In genomic region chr5:129929924-129930855, GRCm38 (mm10) we compare ENCODE assay signal across 10 mouse cellular contexts. TPM values are rescaled to one million over a fixed set of nuclear protein-coding genes. Genes with fewer than 3 reads are reported as not detected.
A peak's percentile ranks its signal among the peaks of the same experiment; 100 is the strongest.
DNase-seq lines count a peak whose midpoint lies in the region; TF ChIP-seq lines count a peak whose summit lies in the region.
"Had no signal": no experiment of that assay in that cellular context is flagged by ENCODE, and none has a peak within 500 bp of the region (broad histone marks: within the 10 kb centered on the region; RNA-seq: fewer than 3 reads in every experiment).

No protein-coding gene starts in this region.

- peak; percentile 49 for DNase-seq in adrenal gland, adult 2 months
- DNase-seq in adrenal gland, adult 8-10 months, result no peak
- peak; percentile 20 for DNase-seq in urinary bladder, postnatal 14 days (ENCODE audit: low spot score)
- no peak for DNase-seq in urinary bladder, adult 2 months (ENCODE audit: low spot score)
- DNase-seq in lung, adult 2 months, result peak; percentile 39
- DNase-seq in yolk sac, embryonic 10.5 days (ENCODE audit: low spot score), result peak; percentile 68
- DNase-seq in testis, postnatal 14 days (ENCODE audit: low spot score), result no peak
- no peak for DNase-seq in gastrocnemius, postnatal 36 days
- DNase-seq: forebrain, postnatal 0 days had no signal

- WGBS in lung, adult 2 months, result 34% methylated on average over 9 of the region's 9 CpGs

- no peak for TF ChIP-seq POLR2A in lung, adult 2 months (IDR thresholded peaks at IDR 0.05; ENCODE audit: borderline replicate concordance, extremely low read depth, low read depth, low read length)

- no peak overlapping the region for H3K4me3 ChIP-seq in lung, adult 2 months (replicated peaks; ENCODE audit: extremely low read depth, low read depth, low read length)
- H3K4me3 ChIP-seq: midbrain, embryonic 15.5 days had no signal

- intact Hi-C loops in gastrocnemius, postnatal 36 days (cut with DNase I), result no loop called here

- no peak for TF ChIP-seq CTCF in lung, adult 2 months (IDR thresholded peaks at IDR 0.05; ENCODE audit: insufficient read depth, low read length)

- no peaks in the 10 kb centered on the region; the same call in 1 of the 2 replicates for H3K4me1 ChIP-seq in lung, adult 2 months (ENCODE audit: control insufficient read depth, insufficient read depth, low read length)
- H3K4me1 ChIP-seq: midbrain, embryonic 15.5 days had no signal

RNA-seq across cellular contexts. Expression of gene Vkorc1l1, which starts 11.6 kb away (rescaled TPM):
- 10 to 100 TPM; 23.0 to 33.8 TPM for total RNA-seq in adrenal gland, adult 2 months (2021)
- 9.8 and 10.4 TPM in 2 replicates for polyA plus RNA-seq in adrenal gland, adult 2 months (2012; rRNA removed)
- 10 to 100 TPM; 29.2 to 38.6 (median 34.6) TPM for total RNA-seq in adrenal gland, adult 8-10 months (2022)
- polyA plus RNA-seq in urinary bladder, adult 2 months (2012; rRNA removed), result 19.1 and 20.7 TPM in 2 replicates
- 9.7 and 19.5 TPM in 2 replicates for polyA plus RNA-seq in lung, adult 2 months (2012; rRNA removed)
- 10 to 100 TPM; 20.2 to 22.1 TPM for total RNA-seq in gastrocnemius, postnatal 36 days (2021)

RNA-seq across cellular contexts. Expression of gene Nupr1l, which starts 21.9 kb away (rescaled TPM):
- total RNA-seq in adrenal gland, adult 2 months (2021), result 1 to 10 TPM; 2.8 to 4.4 TPM
- 17.3 and 23.6 TPM in 2 replicates for polyA plus RNA-seq in adrenal gland, adult 2 months (2012; rRNA removed)
- 1 to 10 TPM; 3.3 to 7.2 (median 5.0) TPM for total RNA-seq in adrenal gland, adult 8-10 months (2022)
- polyA plus RNA-seq in urinary bladder, adult 2 months (2012; rRNA removed), result 7.4 and 10.5 TPM in 2 replicates
- polyA plus RNA-seq in lung, adult 2 months (2012; rRNA removed), result 6.4 and 10.4 TPM in 2 replicates
- under 1 TPM; 0.48 to 0.52 TPM for total RNA-seq in gastrocnemius, postnatal 36 days (2021)

RNA-seq across cellular contexts. Expression of gene Phkg1, which starts 31.8 kb away (rescaled TPM):
- total RNA-seq in adrenal gland, adult 2 months (2021), result 1 to 10 TPM; 1.4 to 3.9 TPM
- polyA plus RNA-seq in adrenal gland, adult 2 months (2012; rRNA removed), result 1.2 and 2.6 TPM in 2 replicates
- total RNA-seq in adrenal gland, adult 8-10 months (2022), result 1 to 10 TPM in 3 of 4 experiments, under 1 TPM in 1; 0.49 to 2.6 (median 1.1) TPM
- polyA plus RNA-seq in urinary bladder, adult 2 months (2012; rRNA removed), result 4.2 and 4.6 TPM in 2 replicates
- 2.4 and 6.9 TPM in 2 replicates for polyA plus RNA-seq in lung, adult 2 months (2012; rRNA removed)
- total RNA-seq in gastrocnemius, postnatal 36 days (2021), result 100 to 1,000 TPM; 374 to 387 TPM

RNA-seq across cellular contexts. Expression of gene Zbed5, which starts 34.7 kb away (rescaled TPM):
- total RNA-seq in adrenal gland, adult 2 months (2021), result 1 to 10 TPM; 2.1 to 2.3 TPM
- polyA plus RNA-seq in adrenal gland, adult 2 months (2012; rRNA removed), result 1.1 and 2.2 TPM in 2 replicates
- total RNA-seq in adrenal gland, adult 8-10 months (2022), result 1 to 10 TPM; 1.5 to 3.3 (median 2.0) TPM
- polyA plus RNA-seq in urinary bladder, adult 2 months (2012; rRNA removed), result 1.9 and 2.3 TPM in 2 replicates
- polyA plus RNA-seq in lung, adult 2 months (2012; rRNA removed), result 0.95 and 1.3 TPM in 2 replicates
- total RNA-seq in gastrocnemius, postnatal 36 days (2021), result under 1 TPM; 0.23 to 0.27 TPM

RNA-seq across cellular contexts. Expression of gene Chchd2, which starts 42.9 kb away (rescaled TPM):
- total RNA-seq in adrenal gland, adult 2 months (2021), result 1,000 to 10,000 TPM in 1 of 2 experiments, 100 to 1,000 TPM in 1; 641 to 1,175 TPM
- polyA plus RNA-seq in adrenal gland, adult 2 months (2012; rRNA removed), result 3,805 and 4,399 TPM in 2 replicates
- total RNA-seq in adrenal gland, adult 8-10 months (2022), result 1,000 to 10,000 TPM in 1 of 4 experiments, 100 to 1,000 TPM in 3; 716 to 1,044 (median 882) TPM
- 523 and 694 TPM in 2 replicates for polyA plus RNA-seq in urinary bladder, adult 2 months (2012; rRNA removed)
- polyA plus RNA-seq in lung, adult 2 months (2012; rRNA removed), result 686 and 760 TPM in 2 replicates
- total RNA-seq in gastrocnemius, postnatal 36 days (2021), result 100 to 1,000 TPM; 563 to 618 TPM

Comparison
In these comparisons a context has a peak if more than half of its experiments do, and no peak if none do; other contexts are left out.
1. DNase-seq: peak in adrenal gland, adult 2 months (single experiment), urinary bladder, postnatal 14 days (single experiment), lung, adult 2 months (single experiment) and yolk sac, embryonic 10.5 days (single experiment); none in adrenal gland, adult 8-10 months (single experiment), urinary bladder, adult 2 months (single experiment), testis, postnatal 14 days (single experiment) and gastrocnemius, postnatal 36 days (0 of 2).
2. RNA of gene Phkg1, which starts 31.8 kb away (total RNA-seq): 374 to 387 TPM in gastrocnemius, postnatal 36 days; 1.4 to 3.9 TPM in adrenal gland, adult 2 months and 0.49 to 2.6 TPM in adrenal gland, adult 8-10 months; every median in the first group is over 10 times any median in the second.